Mouse (Mus musculus): ENCODE measurements around the gene Btbd35f23. TPM values are rescaled to one million over a fixed set of nuclear protein-coding genes. Genes with fewer than 3 reads are reported as not detected.
"Not testable (repeated sequence)": the region's sequence is repeated elsewhere in the genome, so short reads cannot be mapped to it uniquely, and the experiment has no call there.

Btbd35f23 gene
- not detected for total RNA-seq (2021)

DNA sequence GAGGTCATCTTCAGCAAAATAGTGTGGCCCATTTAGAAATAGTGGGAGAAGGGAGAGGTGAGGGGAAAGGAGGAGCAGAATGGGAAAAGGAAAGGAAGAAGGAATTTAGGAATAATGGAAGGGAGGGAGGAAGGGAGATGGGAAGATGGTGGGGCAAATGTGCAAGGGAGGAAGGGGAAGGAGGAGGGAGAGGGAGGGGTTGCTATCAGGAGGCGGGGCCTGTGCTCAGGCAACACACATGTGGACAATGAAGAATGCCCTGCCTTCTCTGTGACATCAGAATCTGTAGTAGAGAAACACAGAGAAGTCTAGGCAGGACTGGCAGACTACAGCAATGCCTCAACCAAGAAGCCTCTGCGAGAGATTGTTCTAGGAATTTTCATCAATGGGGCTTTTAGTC lies at the start of gene Btbd35f23:
TSS of gene Btbd35f23 (plus strand) at position 301 of the 400 bp plus-strand sequence.
- intact Hi-C loops (cut with DNase I); DNase-seq (ENCODE audit: extremely low spot score in 1 of 2, low spot score in 2 of 2): not testable (repeated sequence)

Other genes with a start within 250 kb of the Btbd35f23 start
- not detected for gene Btbd35f24, start 119.0 kb downstream of the Btbd35f23 start, total RNA-seq (2021)